Mouse (Mus musculus): Measurements from ENCODE around the gene Prkar1b.

The Prkar1b gene

GRCm38 (mm10) chr5:139146476-139147075, 3.2 kb downstream of the Prkar1b start:
- DNase-seq (ENCODE audit: low spot score in 2 of 2) = no peak

GRCm38 (mm10) chr5:139145726-139146125, 4.1 kb downstream of the Prkar1b start:
- no peak for DNase-seq (ENCODE audit: low spot score in 2 of 2)

GRCm38 (mm10) chr5:139143890-139144289, 5.9 kb downstream of the Prkar1b start:
- DNase-seq (ENCODE audit: low spot score in 2 of 2) = no peak

GRCm38 (mm10) chr5:139141326-139141725, 8.5 kb downstream of the Prkar1b start:
- no peak for DNase-seq (ENCODE audit: low spot score in 2 of 2)

GRCm38 (mm10) chr5:139140589-139140988, 9.2 kb downstream of the Prkar1b start:
- DNase-seq (ENCODE audit: low spot score in 2 of 2) = no peak

GRCm38 (mm10) chr5:139138926-139139472, 10.8 kb downstream of the Prkar1b start:
- DNase-seq (ENCODE audit: low spot score in 2 of 2) = no peak

GRCm38 (mm10) chr5:139138261-139138925, 11.4 kb downstream of the Prkar1b start:
- DNase-seq (ENCODE audit: low spot score in 2 of 2) = no peak

- DNase-seq (ENCODE audit: low spot score in 2 of 2) = no peak
Observed at GRCm38 (mm10) chr5:139137176-139137575, 12.6 kb downstream of the Prkar1b start.

- no peak for DNase-seq (ENCODE audit: low spot score in 2 of 2)
Observed at GRCm38 (mm10) chr5:139136341-139136740, 13.5 kb downstream of the Prkar1b start.

- DNase-seq (ENCODE audit: low spot score in 2 of 2) = no peak
Observed at GRCm38 (mm10) chr5:139134501-139134900, 15.3 kb downstream of the Prkar1b start.

GRCm38 (mm10) chr5:139130351-139130750, 19.4 kb downstream of the Prkar1b start:
- DNase-seq (ENCODE audit: low spot score in 2 of 2) = no peak

- peak in 1 of 2 experiments; percentile 17 for DNase-seq (ENCODE audit: low spot score in 2 of 2)
Observed at GRCm38 (mm10) chr5:139129572-139130151, 20.1 kb downstream of the Prkar1b start.

GRCm38 (mm10) chr5:139129078-139129477, 20.7 kb downstream of the Prkar1b start:
- peak in 1 of 2 experiments; percentile 9 for DNase-seq (ENCODE audit: low spot score in 2 of 2)

GRCm38 (mm10) chr5:139128476-139129065, 21.2 kb downstream of the Prkar1b start:
- no peak for DNase-seq (ENCODE audit: low spot score in 2 of 2)

- DNase-seq (ENCODE audit: low spot score in 2 of 2) = no peak
Observed at GRCm38 (mm10) chr5:139125717-139126116, 24.1 kb downstream of the Prkar1b start.

- DNase-seq (ENCODE audit: low spot score in 2 of 2) = no peak
Observed at GRCm38 (mm10) chr5:139118961-139119276, 30.9 kb downstream of the Prkar1b start.

- DNase-seq (ENCODE audit: low spot score in 2 of 2) = no peak
Observed at GRCm38 (mm10) chr5:139118139-139118960, 31.5 kb downstream of the Prkar1b start.

GRCm38 (mm10) chr5:139115507-139115906, 34.3 kb downstream of the Prkar1b start:
- DNase-seq (ENCODE audit: low spot score in 2 of 2) = no peak

- no peak for DNase-seq (ENCODE audit: low spot score in 2 of 2)
Observed at GRCm38 (mm10) chr5:139114876-139115275, 34.9 kb downstream of the Prkar1b start.

GRCm38 (mm10) chr5:139112418-139112817, 37.4 kb downstream of the Prkar1b start:
- DNase-seq (ENCODE audit: low spot score in 2 of 2) = no peak

GRCm38 (mm10) chr5:139111991-139112390, 37.8 kb downstream of the Prkar1b start:
- DNase-seq (ENCODE audit: low spot score in 2 of 2) = no peak
